In the genomic region with DNA sequence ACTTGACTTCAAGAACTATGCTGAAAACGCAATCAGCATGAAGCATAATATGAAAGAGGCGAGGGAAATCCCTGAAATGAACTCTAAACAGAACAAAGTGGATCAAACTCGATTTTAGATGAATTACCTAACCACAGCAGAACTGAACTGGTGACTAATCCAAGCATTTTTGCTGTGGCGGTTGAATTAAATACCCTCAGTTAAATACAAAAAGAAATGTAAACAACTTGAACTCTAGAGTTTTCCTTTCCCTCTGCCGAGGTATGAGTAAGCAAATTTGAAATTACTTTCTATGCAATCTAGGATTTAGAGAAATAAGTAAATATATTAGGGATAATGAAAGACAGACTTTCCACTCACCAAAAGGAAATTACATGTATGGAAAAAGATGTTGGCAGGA, we compare ENCODE assay signal across 20 mouse cellular contexts.
DNase-seq lines count a peak whose midpoint lies in the region; ATAC-seq lines count a peak whose summit lies in the region.
"Had no signal": no experiment of that assay in that cellular context is flagged by ENCODE, and none has a peak within 500 bp of the region (broad histone marks: within the 10 kb centered on the region; RNA-seq: fewer than 3 reads in every experiment).

No protein-coding gene starts in this region.

- no peaks in the 10 kb centered on the region for H3K27me3 ChIP-seq in embryonic facial prominence, embryonic 13.5 days
- H3K27me3 ChIP-seq in embryonic facial prominence, embryonic 10.5 days (replicated peaks; ENCODE audit: low read depth, poor library complexity, severe bottlenecking): no peaks in the 10 kb centered on the region
- no peaks in the 10 kb centered on the region for H3K27me3 ChIP-seq in embryonic facial prominence, embryonic 15.5 days
- H3K27me3 ChIP-seq: CH12.LX; heart, embryonic 13.5 days; hindbrain, embryonic 15.5 days had no signal

- no peaks in the 10 kb centered on the region for H3K36me3 ChIP-seq in embryonic facial prominence, embryonic 13.5 days
- H3K36me3 ChIP-seq in embryonic facial prominence, embryonic 10.5 days (replicated peaks): no peaks in the 10 kb centered on the region
- H3K36me3 ChIP-seq in embryonic facial prominence, embryonic 15.5 days: no peaks in the 10 kb centered on the region
- H3K36me3 ChIP-seq: forebrain, embryonic 10.5 days; heart, embryonic 13.5 days; hindbrain, embryonic 15.5 days had no signal

- no peak overlapping the region for H3K4me3 ChIP-seq in embryonic facial prominence, embryonic 13.5 days
- no peak overlapping the region for H3K4me3 ChIP-seq in embryonic facial prominence, embryonic 10.5 days
- H3K4me3 ChIP-seq in embryonic facial prominence, embryonic 15.5 days (replicated peaks): no peak overlapping the region
- H3K4me3 ChIP-seq: forebrain, embryonic 10.5 days; heart, embryonic 13.5 days; hindbrain, embryonic 15.5 days had no signal

- H3K27ac ChIP-seq in embryonic facial prominence, embryonic 13.5 days: 0 out of 2 replicates have a peak overlapping the region, but pooled peaks have one; percentile 28
- no peak overlapping the region for H3K27ac ChIP-seq in embryonic facial prominence, embryonic 10.5 days (replicated peaks)
- 0 out of 2 replicates have a peak overlapping the region, but pooled peaks have one; percentile 34 for H3K27ac ChIP-seq in embryonic facial prominence, embryonic 15.5 days (replicated peaks)
- H3K27ac ChIP-seq: forebrain, embryonic 10.5 days; heart, embryonic 13.5 days; hindbrain, embryonic 15.5 days had no signal

- H3K4me1 ChIP-seq in embryonic facial prominence, embryonic 13.5 days: 0 out of 2 replicates have a peak, but pooled peaks cover 7% of the 10 kb centered on the region
- H3K4me1 ChIP-seq in embryonic facial prominence, embryonic 10.5 days: peaks cover 4% of the 10 kb centered on the region; the same call in 1 of the 2 replicates
- no peaks in the 10 kb centered on the region for H3K4me1 ChIP-seq in embryonic facial prominence, embryonic 15.5 days
- H3K4me1 ChIP-seq: forebrain, embryonic 10.5 days; heart, embryonic 13.5 days; hindbrain, embryonic 15.5 days had no signal

- no peak overlapping the region for H3K4me2 ChIP-seq in embryonic facial prominence, embryonic 13.5 days
- no peak overlapping the region for H3K4me2 ChIP-seq in embryonic facial prominence, embryonic 15.5 days (replicated peaks)
- H3K4me2 ChIP-seq: heart, embryonic 13.5 days; hindbrain, embryonic 15.5 days had no signal

- WGBS in embryonic facial prominence, embryonic 13.5 days: 25% methylated on average over 5 of the region's 5 CpGs
- 73% methylated on average over 5 of the region's 5 CpGs for WGBS in embryonic facial prominence, embryonic 10.5 days
- WGBS in embryonic facial prominence, embryonic 15.5 days: 31% methylated on average over 5 of the region's 5 CpGs

- H3K9me3 ChIP-seq in embryonic facial prominence, embryonic 13.5 days: no peaks in the 10 kb centered on the region
- no peaks in the 10 kb centered on the region for H3K9me3 ChIP-seq in embryonic facial prominence, embryonic 10.5 days
- no peaks in the 10 kb centered on the region for H3K9me3 ChIP-seq in embryonic facial prominence, embryonic 15.5 days (replicated peaks)
- H3K9me3 ChIP-seq: forebrain, embryonic 10.5 days; heart, embryonic 13.5 days; hindbrain, embryonic 15.5 days had no signal

- H3K9ac ChIP-seq in embryonic facial prominence, embryonic 13.5 days: no peak overlapping the region
- no peak overlapping the region for H3K9ac ChIP-seq in embryonic facial prominence, embryonic 15.5 days
- H3K9ac ChIP-seq: heart, embryonic 13.5 days; hindbrain, embryonic 15.5 days had no signal

- 0 out of 2 replicates have a peak, but pooled peaks have one; percentile 32 for ATAC-seq in embryonic facial prominence, embryonic 13.5 days (ENCODE audit: insufficient number of reproducible peaks, insufficient read depth, low FRiP score, low TSS enrichment, low read depth)
- no peak for ATAC-seq in embryonic facial prominence, embryonic 15.5 days (ENCODE audit: insufficient number of reproducible peaks, low FRiP score, low TSS enrichment, low read depth)
- ATAC-seq: forebrain, embryonic 14.5 days; intestine, embryonic 16.5 days had no signal

- no peak for DNase-seq in embryonic facial prominence, embryonic 10.5 days (ENCODE audit: low spot score)
- DNase-seq in NIH3T3 (ENCODE audit: low read depth): peak; percentile 71
- no peak for DNase-seq in cerebellum, adult 8-10 months
- DNase-seq in cerebellum, adult 11-12 months: no peak
- DNase-seq in layer of hippocampus, postnatal 36 days: no peak
- DNase-seq: adrenal gland, postnatal 10 days; cerebellum, adult 11 months; cerebellum, adult 9-11 months; cerebellum, postnatal 36 days; gastrocnemius, postnatal 36 days; heart, adult 11 months; heart, postnatal 36 days had no signal
